Mouse (Mus musculus): Measurements from ENCODE around the gene 3110021N24Rik.
"Not testable (repeated sequence)": the region's sequence is repeated elsewhere in the genome, so short reads cannot be mapped to it uniquely, and the experiment has no call there.

3110021N24Rik gene

DNA sequence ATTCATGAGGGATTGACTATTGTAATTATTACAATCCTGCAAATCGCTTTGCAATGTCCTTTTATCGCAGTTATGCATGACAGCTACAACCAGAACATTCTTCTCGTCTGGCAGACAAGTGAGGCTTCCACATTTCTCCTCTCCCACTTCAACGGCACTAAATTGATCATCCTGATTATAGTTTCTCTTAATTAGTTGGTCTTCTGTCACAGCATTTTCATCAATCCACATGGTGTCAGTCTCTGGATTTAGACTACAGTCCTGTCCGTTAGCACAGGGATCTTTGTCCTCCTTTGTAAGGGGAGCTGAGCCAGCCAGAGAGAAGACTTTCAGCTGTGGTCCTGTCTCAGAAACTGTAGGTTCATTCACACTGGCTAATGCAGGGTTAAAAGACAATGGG lies at the start of gene 3110021N24Rik:
TSS of gene 3110021N24Rik (plus strand) at position 301 of the 400 bp plus-strand sequence.
- in situ Hi-C loops (cut with MseI, MboI): no loop called here

GRCm38 (mm10) chr4:108686156-108686555 lies 33.3 kb upstream of the 3110021N24Rik start:
- in situ Hi-C loops (cut with MseI, MboI): no loop called here

DNA sequence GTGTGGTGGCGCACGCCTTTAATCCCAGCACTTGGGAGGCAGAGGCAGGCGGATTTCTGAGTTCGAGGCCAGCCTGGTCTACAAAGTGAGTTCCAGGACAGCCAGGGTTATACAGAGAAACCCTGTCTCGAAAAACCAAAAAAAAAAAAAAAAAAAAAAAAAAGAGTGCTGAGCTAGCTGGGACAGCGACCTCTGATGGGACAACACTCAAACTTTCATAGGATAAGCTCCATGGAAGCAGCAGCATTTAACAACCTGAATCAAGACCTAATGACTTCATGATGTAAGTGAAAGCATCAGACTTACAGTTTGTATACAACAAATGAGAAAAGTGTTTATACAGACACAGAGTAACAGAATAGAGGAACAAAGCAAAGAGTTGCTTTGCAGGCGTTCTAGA lies 32.4 kb upstream of the 3110021N24Rik start:
- in situ Hi-C loops (cut with MseI, MboI): not testable (repeated sequence)

DNA sequence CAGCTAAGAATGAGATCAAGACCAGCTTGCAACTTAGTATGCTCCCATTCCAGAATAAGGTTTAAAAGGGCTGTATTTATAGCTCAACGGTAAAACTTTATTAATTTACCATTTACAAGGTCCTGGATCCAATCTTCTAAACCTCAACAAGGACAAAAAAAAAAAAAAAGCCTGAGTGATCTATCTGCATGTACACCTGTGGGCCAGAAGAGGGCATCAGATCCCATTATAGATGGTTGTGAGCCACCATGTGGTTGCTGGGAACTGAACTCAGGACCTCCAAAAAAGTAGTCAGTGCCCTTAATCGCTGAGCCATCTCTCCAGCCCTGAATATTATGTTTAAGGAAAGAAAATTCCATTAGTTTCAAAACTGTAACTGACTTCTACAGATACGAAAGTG lies 29.0 kb upstream of the 3110021N24Rik start:
- in situ Hi-C loops (cut with MseI, MboI): loop anchor here in 1 of 2 experiments (10.0 kb wide), 1 partner anchor 94 kb away; the partner anchor contains the start of gene Zfyve9

DNA sequence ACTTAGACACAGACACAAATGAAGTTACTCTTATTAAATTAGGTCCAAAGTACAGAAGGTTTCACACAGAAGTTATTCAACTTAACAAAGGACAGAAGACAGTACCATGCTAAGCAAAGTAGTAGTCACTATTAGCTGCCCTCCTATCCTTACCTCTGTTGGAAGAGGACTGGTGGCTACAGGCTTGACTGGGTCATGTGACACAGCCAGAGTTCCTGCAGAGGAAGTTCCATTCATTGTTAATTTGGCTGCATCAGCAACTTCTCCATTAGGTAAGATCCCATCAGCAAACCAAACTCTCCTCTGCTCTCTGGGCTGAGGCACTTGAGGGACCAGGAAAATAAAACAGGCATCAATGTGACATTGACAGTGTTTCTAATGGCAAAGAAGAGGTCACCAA lies 28.0 kb upstream of the 3110021N24Rik start:
- in situ Hi-C loops (cut with MseI, MboI): loop anchor here in 1 of 2 experiments (10.0 kb wide), 1 partner anchor 93 kb away; the partner anchor contains the start of gene Zfyve9

DNA sequence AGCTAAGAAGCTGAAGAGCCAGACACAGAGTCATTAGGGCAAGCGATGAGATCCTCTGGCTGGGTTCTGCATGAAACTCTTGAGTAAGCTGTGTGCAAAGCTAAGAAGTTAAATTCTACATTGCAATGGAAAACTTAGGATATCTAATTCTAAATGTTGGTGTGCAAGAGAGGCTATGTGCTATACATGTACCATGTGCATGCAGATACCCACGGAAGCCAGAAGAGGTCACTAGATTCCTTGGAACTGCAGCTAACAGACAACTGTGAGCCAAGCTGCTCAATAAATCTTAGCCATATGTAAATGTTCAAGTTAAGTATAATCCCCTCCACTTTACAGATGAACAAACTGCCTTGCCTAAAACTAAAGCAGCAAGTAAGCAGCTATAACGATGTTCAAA lies 22.5 kb upstream of the 3110021N24Rik start:
- in situ Hi-C loops (cut with MseI, MboI): loop anchor here in 1 of 2 experiments (10.0 kb wide), 1 partner anchor 88 kb away; the partner anchor contains the start of gene Zfyve9

GRCm38 (mm10) chr4:108708209-108708608 lies 11.2 kb upstream of the 3110021N24Rik start:
- in situ Hi-C loops (cut with MseI, MboI): no loop called here

DNA sequence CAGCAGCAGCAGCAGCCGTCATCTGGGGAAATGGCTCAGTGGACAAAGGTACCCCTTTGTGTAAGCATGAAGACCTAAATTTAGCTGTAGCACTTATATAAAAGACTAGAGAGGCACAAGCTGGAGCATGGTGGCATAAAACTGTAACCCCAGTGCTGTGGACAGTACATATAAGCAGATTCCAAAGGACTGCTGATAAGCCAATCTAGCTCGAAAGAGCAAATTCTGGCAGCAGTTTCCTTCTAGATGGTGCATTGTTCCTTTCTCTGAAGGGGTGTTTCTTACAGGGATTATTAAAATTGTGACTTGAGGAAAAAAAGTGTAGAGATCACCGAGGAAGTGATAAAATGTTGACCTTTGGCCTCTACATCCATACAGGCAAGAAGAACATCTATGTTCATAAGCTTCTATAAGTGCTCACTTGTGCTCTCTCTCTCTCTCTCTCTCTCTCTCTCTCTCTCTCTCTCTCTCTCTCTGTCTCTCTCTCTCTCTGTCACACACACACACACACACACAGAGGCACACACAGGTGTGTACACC lies 1.9 kb downstream of the 3110021N24Rik start:
- in situ Hi-C loops (cut with MseI, MboI): no loop called here

DNA sequence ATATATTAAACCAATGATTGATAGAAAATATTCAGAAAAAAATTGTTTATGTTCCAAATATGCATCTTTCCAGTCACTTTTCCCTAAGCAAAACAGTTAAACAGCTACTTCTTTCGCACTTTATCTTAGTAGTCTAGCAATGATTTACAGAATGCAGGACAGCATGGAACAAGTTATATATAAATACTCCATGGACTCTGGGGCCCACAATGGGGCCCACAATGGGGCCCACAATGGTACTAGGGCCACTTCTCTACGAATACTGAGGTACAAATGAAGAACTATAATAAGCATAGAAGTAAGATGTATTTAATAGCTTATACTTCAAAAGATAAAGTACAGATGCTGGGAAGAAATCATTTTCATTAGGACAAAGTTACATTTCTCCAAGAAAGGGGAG lies 4.7 kb downstream of the 3110021N24Rik start:
- in situ Hi-C loops (cut with MseI, MboI): no loop called here

DNA sequence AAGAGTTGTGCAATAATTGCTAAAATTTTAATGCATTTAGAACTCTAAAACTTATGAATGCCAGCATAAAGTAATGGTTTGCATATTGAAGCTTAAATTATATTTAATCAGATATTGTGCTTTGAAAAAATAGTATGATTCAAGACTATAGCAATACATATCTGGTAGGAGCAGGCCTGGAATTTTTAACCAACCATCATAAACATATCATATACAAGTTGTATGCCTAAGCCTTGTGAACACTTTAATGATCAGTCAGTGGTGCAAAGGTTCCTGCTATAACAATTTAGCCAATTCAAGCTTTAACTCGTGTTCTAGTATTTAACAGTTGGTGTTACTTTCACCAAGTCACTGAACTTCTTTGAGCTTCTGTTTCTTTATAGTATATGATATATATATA lies 11.0 kb downstream of the 3110021N24Rik start:
- in situ Hi-C loops (cut with MseI, MboI): no loop called here

GRCm38 (mm10) chr4:108731582-108731981 lies 12.1 kb downstream of the 3110021N24Rik start:
- in situ Hi-C loops (cut with MseI, MboI): no loop called here

DNA sequence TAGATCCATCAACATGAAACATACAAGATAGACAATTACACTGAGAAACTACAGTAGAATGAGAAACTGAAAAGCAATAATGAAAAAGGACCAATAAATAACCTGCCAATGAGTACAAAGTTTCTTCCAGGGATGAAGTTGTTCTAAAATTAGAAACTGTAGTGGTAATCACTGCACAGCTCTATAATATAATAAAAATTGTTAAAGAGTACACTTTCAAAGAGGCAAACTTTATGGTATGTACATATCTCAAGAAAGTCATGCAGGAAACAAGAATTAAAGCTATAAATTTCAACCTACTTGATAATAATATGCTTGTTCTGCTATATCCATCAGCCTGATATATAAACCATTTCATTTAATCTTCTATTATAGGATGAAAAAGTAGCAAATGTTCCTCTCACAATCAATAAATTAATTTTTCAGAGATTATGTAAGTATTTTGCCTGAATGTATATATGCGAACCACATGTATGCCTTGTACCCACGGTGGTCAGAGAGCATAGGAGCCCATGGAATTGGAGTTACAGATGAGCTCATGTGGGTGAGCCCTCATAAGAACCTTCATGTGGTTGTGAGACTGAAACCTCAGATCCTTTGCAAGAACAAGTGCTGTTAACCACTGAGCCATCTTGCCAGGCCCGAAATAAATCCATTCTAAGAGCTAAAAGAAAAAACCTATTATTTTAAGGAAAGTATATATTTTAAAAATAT lies 26.9 kb downstream of the 3110021N24Rik start:
- in situ Hi-C loops (cut with MseI, MboI): no loop called here

DNA sequence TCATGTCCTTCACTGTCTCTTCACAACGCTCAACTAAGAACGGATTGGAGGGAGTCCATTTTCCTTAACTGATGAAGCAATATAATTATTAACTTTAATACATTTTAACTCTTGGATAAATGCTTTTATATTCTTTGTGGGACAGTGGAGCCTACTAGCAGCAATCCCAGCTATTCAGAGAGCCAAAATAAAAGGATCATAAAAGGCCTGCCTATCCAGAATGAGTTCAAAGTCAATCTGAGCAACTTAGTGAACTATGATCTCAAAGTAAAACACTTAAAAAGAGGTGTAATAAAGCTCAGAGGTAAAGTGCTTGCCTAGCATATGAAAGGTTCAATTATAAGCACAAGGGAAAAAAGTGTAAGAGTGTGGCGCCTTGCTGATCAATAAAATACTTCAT lies 40.1 kb downstream of the 3110021N24Rik start:
- in situ Hi-C loops (cut with MseI, MboI): no loop called here

DNA sequence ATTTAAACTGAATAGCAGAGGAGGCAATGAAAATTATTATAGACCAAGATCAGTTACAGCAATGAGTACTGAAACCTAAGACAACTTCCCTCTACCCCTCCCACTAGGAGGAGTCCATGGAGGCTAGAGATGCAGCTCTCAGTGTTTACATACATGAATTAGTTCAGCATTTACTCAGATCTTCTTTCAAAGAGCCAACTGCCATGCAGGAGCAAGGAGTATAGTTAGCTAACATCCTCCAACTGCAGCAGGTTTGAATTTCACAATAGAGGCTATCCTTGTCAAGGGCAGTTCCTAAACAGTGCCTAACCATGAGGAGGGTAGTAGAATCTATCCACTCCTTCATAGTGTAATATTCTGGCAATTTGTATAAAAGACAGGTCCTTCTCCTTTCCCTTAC lies 49.1 kb downstream of the 3110021N24Rik start:
- in situ Hi-C loops (cut with MseI, MboI): no loop called here

DNA sequence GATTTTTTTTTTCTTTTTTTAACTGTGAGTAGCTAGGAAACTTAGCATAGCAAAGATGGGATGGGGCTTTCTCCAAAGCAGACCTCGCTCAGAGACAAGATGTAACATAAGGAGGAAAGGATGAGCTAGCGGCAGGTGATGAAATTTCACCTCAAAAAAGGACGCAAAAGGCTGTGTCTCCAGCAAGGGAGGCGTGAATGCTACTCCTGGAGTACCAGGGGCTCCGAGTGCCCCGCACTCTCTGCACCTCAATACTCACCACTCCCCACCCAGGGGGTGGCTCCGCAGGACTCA lies 60.3 kb downstream of the 3110021N24Rik start:
- in situ Hi-C loops (cut with MseI, MboI): loop anchor here in 1 of 2 experiments (10.0 kb wide), 1 partner anchor 85 kb away; no protein-coding TSS in a partner anchor

- in situ Hi-C loops (cut with MseI, MboI): loop anchor here in 1 of 2 experiments (10.0 kb wide), 1 partner anchor 85 kb away; no protein-coding TSS in a partner anchor
These were observed 60.8 kb downstream of the 3110021N24Rik start, which contains the start of gene Zfyve9 for GRCm38 (mm10) chr4:108780057-108780863. Zfyve9 (minus strand) TSS chr4:108780798.

GRCm38 (mm10) chr4:108780864-108781205 lies 61.4 kb downstream of the 3110021N24Rik start:
- in situ Hi-C loops (cut with MseI, MboI): loop anchor here in 1 of 2 experiments (10.0 kb wide), 1 partner anchor 86 kb away; no protein-coding TSS in a partner anchor

DNA sequence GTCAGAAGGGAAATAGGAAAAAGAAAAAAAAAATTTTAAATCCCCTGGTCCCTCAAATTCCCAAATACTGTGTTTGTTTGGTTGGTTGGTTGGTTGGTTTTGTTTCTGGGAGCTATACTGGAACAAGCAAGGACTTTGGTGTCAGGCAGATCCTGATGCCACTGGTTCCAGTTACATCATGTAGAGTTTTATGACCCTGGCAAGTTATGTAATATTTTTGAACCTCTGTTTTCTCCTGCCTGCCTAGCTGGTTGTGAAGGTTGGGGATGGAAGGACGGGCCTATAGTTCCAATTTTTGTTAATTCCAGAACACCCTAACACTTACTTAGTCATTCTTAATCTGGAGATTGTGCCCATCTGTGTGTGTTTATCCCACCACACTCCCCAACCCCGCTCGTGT lies 62.1 kb downstream of the 3110021N24Rik start:
- in situ Hi-C loops (cut with MseI, MboI): loop anchor here in 1 of 2 experiments (10.0 kb wide), 1 partner anchor 87 kb away; no protein-coding TSS in a partner anchor

DNA sequence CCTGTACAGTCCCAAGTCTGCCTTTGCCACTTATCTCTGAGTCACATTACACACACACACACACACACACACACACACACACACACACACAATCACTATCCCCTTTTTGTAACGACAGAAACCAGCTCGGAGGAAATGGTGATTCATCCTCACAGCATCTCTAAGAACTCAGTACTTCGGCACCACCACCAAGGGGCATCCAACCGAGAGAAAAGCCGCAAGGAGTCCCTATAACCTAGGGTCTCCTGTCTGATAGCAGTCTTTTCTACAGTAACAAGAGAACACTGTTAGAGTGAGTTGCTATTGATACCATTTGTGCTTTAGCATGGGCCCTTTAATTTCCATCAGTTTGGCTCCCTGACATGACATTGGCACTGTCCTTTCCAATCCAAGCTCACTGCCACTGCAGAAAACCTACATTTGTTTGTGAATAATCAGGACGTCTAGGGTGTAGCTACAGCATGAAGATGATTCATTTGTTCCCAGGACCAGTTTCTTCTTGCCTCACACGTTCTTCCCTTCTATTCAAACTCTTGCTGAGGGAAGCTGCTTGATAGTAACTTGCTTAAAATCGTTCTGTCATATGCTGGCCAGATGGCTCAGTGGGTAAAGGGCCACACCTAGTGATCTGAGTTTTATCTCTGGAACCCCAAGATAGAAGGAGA lies 63.1 kb downstream of the 3110021N24Rik start:
- in situ Hi-C loops (cut with MseI, MboI): loop anchor here in 1 of 2 experiments (10.0 kb wide), 1 partner anchor 88 kb away; no protein-coding TSS in a partner anchor

DNA sequence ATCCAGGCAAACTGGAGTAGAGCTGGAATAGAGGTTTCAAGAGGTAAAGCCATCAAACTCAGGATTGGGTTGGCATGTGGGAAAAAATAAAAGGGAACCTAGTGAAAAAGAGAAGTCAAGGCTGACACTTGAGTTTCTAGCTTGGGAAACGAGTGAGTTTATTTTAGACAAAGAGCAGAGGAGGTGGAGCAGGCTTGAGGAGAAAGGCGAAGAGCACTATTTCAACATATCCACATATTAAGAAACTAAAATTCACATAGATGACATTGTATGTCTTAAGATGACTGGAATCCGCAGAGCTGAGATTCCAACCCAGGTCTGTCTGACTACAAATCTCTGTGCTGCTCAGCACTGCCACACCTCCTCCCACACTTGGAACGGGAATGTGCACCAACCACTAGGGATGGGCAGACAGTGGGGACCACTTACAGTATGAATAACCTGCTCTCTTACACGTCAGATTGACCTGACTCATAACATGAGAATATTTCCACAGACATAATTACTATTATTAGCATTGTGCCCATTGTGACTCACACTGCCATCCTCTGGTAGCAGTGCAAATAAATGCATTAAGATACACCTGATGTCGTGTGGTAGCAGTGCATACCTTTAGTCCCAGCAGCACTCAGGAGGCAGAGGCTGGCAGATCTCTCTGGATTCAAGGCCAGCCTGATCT lies 69.9 kb downstream of the 3110021N24Rik start:
- in situ Hi-C loops (cut with MseI, MboI): loop anchor here in 1 of 2 experiments (10.0 kb wide), 1 partner anchor 95 kb away; no protein-coding TSS in a partner anchor

DNA sequence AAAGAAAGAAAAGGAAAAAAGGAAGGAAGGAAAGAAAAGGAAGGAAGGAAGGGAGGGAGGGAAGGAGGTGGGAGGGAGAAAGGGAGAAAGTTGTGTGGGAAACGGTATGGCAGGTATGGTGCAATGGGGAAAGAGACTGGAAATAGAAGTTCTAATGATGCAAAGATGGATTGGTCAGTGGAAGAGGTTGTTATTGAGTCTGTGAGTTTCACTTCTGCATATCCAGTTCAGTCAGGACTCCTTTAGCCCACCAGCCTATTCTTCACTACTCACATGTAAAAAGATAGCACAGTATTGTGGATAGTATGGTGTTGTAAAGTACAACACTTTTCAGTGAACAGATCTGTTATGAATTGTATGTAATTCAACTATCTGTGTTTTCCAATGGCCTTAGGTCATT lies 71.1 kb downstream of the 3110021N24Rik start:
- in situ Hi-C loops (cut with MseI, MboI): no loop called here

All from mouse trophoblast stem cell (cell line).